Mouse (Mus musculus): ENCODE data around the gene Serpini2.
"Not testable (repeated sequence)": the region's sequence is repeated elsewhere in the genome, so short reads cannot be mapped to it uniquely, and the experiment has no call there.

Gene Serpini2

GRCm38 (mm10) chr3:75269978-75270377 is at the start of gene Serpini2:
TSS of gene Serpini2 (minus strand) at chr3:75270078.
- CTCF ChIA-PET, result no interaction called here
- POLR2A ChIA-PET, result no interaction called here

GRCm38 (mm10) chr3:75308861-75309260 is 39.0 kb upstream of the Serpini2 start:
- ChIA-PET CTCF (no interaction called here), POLR2A (no interaction called here)

GRCm38 (mm10) chr3:75308228-75308627 is 38.4 kb upstream of the Serpini2 start:
- ChIA-PET POLR2A (no interaction called here), CTCF (no interaction called here)

GRCm38 (mm10) chr3:75305584-75305983 is 35.7 kb upstream of the Serpini2 start:
- ChIA-PET POLR2A (no interaction called here), CTCF (no interaction called here)

- ChIA-PET CTCF (no interaction called here), POLR2A (no interaction called here)
Measured at GRCm38 (mm10) chr3:75304621-75305020, 34.7 kb upstream of the Serpini2 start.

GRCm38 (mm10) chr3:75301072-75301471 is 31.2 kb upstream of the Serpini2 start:
- ChIA-PET POLR2A (no interaction called here), CTCF (no interaction called here)

GRCm38 (mm10) chr3:75299464-75299863 is 29.6 kb upstream of the Serpini2 start:
- POLR2A ChIA-PET, CTCF ChIA-PET: not testable (repeated sequence)

GRCm38 (mm10) chr3:75297758-75298111 is 27.9 kb upstream of the Serpini2 start:
- ChIA-PET CTCF (no interaction called here), POLR2A (no interaction called here)

GRCm38 (mm10) chr3:75297026-75297757 is 27.3 kb upstream of the Serpini2 start:
- ChIA-PET CTCF (no interaction called here), POLR2A (no interaction called here)

GRCm38 (mm10) chr3:75293243-75293642 is 23.4 kb upstream of the Serpini2 start:
- ChIA-PET POLR2A (no interaction called here), CTCF (no interaction called here)

GRCm38 (mm10) chr3:75277455-75277854 is 7.6 kb upstream of the Serpini2 start:
- ChIA-PET POLR2A (no interaction called here), CTCF (no interaction called here)

GRCm38 (mm10) chr3:75276522-75276921 is 6.6 kb upstream of the Serpini2 start:
- ChIA-PET CTCF (no interaction called here), POLR2A (no interaction called here)

- POLR2A ChIA-PET, result no interaction called here
- CTCF ChIA-PET, result interaction anchor here in 1 of 4 experiments (0.6 kb wide), 1 partner anchor 1178 kb away, joined by 10 read pairs; no protein-coding TSS in a partner anchor
Measured at GRCm38 (mm10) chr3:75275127-75275526, 5.2 kb upstream of the Serpini2 start.

GRCm38 (mm10) chr3:75259356-75259755 is 10.5 kb downstream of the Serpini2 start:
- POLR2A ChIA-PET, result no interaction called here
- CTCF ChIA-PET, result no interaction called here

GRCm38 (mm10) chr3:75219694-75220093 is 50.2 kb downstream of the Serpini2 start:
- ChIA-PET POLR2A (interaction anchor here in 1 of 4 experiments (0.6 kb wide), 1 partner anchor 55 kb away, joined by 5 read pairs; the partner anchor contains the start of gene Zbbx), CTCF (interaction anchor here in 2 of 4 experiments (0.6 to 0.7 kb wide), 2 partner anchors 146 to 417 kb away, joined by 3 read pairs; no protein-coding TSS in a partner anchor)

GRCm38 (mm10) chr3:75219211-75219610 is 50.7 kb downstream of the Serpini2 start:
- CTCF ChIA-PET, result interaction anchor here in 3 of 4 experiments (0.6 to 1.1 kb wide), 8 partner anchors 14 to 642 kb away, joined by 3 to 7 read pairs (median 3); no protein-coding TSS in a partner anchor
- POLR2A ChIA-PET, result no interaction called here

- POLR2A ChIA-PET, result no interaction called here
- CTCF ChIA-PET, result no interaction called here
Measured at GRCm38 (mm10) chr3:75202808-75203503, 66.9 kb downstream of the Serpini2 start.

Measured in embryonic stem cell, embryonic (primary cell).